Mouse (Mus musculus): ENCODE measurements at regions not wholly inside any gene's neighbourhood (a gene's known extent, or its start where the extent isn't known, plus 50 kb on each side); places are given as distances from the start of the nearest gene placed in this dataset.

GRCm38 (mm10) chr10:83819266-83819949, 96.7 kb downstream of the 1500009L16Rik start:
- peak; percentile 23 to 75 for DNase-seq

- no peak for DNase-seq
These were observed 97.2 kb downstream of the 1500009L16Rik start for GRCm38 (mm10) chr10:83819950-83820275.

- no peak for DNase-seq
These were observed 98.4 kb downstream of the 1500009L16Rik start for GRCm38 (mm10) chr10:83821089-83821488.

GRCm38 (mm10) chr10:83826105-83826504, 103.4 kb downstream of the 1500009L16Rik start:
- no peak for DNase-seq

GRCm38 (mm10) chr10:83836351-83836750, 113.7 kb downstream of the 1500009L16Rik start:
- DNase-seq = no peak

- no peak for DNase-seq
These were observed 117.6 kb downstream of the 1500009L16Rik start for GRCm38 (mm10) chr10:83840226-83840625.

GRCm38 (mm10) chr10:83850881-83851280, 128.2 kb downstream of the 1500009L16Rik start:
- no peak for DNase-seq

- no peak for DNase-seq
These were observed 129.5 kb downstream of the 1500009L16Rik start for GRCm38 (mm10) chr10:83852194-83852593.

GRCm38 (mm10) chr10:83852806-83853205, 130.1 kb downstream of the 1500009L16Rik start:
- DNase-seq = no peak

- DNase-seq = peak in 1 of 2 experiments; percentile 2
These were observed 135.3 kb downstream of the 1500009L16Rik start for GRCm38 (mm10) chr10:83857794-83858442.

GRCm38 (mm10) chr10:83858689-83859088, 136.0 kb downstream of the 1500009L16Rik start:
- DNase-seq = no peak

- no peak for DNase-seq
These were observed 137.0 kb downstream of the 1500009L16Rik start for GRCm38 (mm10) chr10:83859633-83860032.

GRCm38 (mm10) chr10:83861574-83862190, 139.0 kb downstream of the 1500009L16Rik start:
- DNase-seq = no peak

GRCm38 (mm10) chr10:83864591-83864990, 141.9 kb downstream of the 1500009L16Rik start:
- no peak for DNase-seq

GRCm38 (mm10) chr10:83865929-83866328, 143.3 kb downstream of the 1500009L16Rik start:
- DNase-seq = no peak

GRCm38 (mm10) chr10:83871736-83872400, 149.2 kb downstream of the 1500009L16Rik start:
- no peak for DNase-seq

- no peak for DNase-seq
These were observed 156.1 kb downstream of the 1500009L16Rik start for GRCm38 (mm10) chr10:83878745-83879144.

- no peak for DNase-seq
These were observed 159.6 kb downstream of the 1500009L16Rik start for GRCm38 (mm10) chr10:83882119-83882890.

- no peak for DNase-seq
These were observed 160.2 kb downstream of the 1500009L16Rik start for GRCm38 (mm10) chr10:83882891-83883185.

GRCm38 (mm10) chr10:83884553-83884952, 161.9 kb downstream of the 1500009L16Rik start:
- no peak for DNase-seq

- no peak for DNase-seq
These were observed 165.9 kb downstream of the 1500009L16Rik start for GRCm38 (mm10) chr10:83888587-83888986.

GRCm38 (mm10) chr10:83895741-83896150, 173.1 kb downstream of the 1500009L16Rik start:
- no peak for DNase-seq

GRCm38 (mm10) chr10:83896160-83896559, 173.5 kb downstream of the 1500009L16Rik start:
- no peak for DNase-seq
